Mouse (Mus musculus): Measurements from ENCODE around the gene H2-DMb1. TPM values are rescaled to one million over a fixed set of nuclear protein-coding genes. Genes with fewer than 3 reads are reported as not detected.

The H2-DMb1 gene
- total RNA-seq, 2 experiments from 2014 or later, result 2.2 to 2.7 TPM

GRCm38 (mm10) chr17:34188986-34189385 is 36.1 kb downstream of the H2-DMb1 start:
- no peak for DNase-seq (ENCODE audit: low spot score in 2 of 2)

- no peak for DNase-seq (ENCODE audit: low spot score in 2 of 2)
Measured at GRCm38 (mm10) chr17:34192852-34193251, 40.0 kb downstream of the H2-DMb1 start.

- DNase-seq (ENCODE audit: low spot score in 2 of 2), result no peak
Measured at GRCm38 (mm10) chr17:34193468-34193867, 40.6 kb downstream of the H2-DMb1 start.

DNA sequence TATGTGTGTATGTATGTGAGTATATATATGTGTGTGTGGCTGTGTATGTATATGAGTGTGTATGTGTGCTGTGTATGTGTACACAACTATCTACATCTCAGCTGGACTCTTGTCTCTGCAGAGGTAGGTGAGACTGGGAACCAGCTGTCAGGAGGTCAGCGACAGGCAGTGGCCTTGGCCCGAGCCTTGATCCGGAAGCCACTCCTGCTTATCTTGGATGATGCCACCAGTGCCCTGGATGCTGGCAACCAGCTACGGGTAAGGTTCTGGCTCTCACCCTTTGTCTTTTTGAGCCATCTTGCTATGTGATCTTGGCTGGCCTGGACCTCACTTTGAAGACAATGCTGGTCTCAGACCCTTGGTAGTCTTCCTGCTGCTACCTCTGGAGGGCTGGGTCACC is 41.9 kb downstream of the H2-DMb1 start:
- DNase-seq (ENCODE audit: low spot score in 2 of 2), result no peak

- no peak for DNase-seq (ENCODE audit: low spot score in 2 of 2)
Measured at GRCm38 (mm10) chr17:34196491-34196890, 43.6 kb downstream of the H2-DMb1 start.

- DNase-seq (ENCODE audit: low spot score in 2 of 2), result peak; percentile 87 to 88
Measured at GRCm38 (mm10) chr17:34196941-34197894, 44.3 kb downstream of the H2-DMb1 start, which contains the start of gene Psmb8. TSS of gene Psmb8 (plus strand) at chr17:34197721.

GRCm38 (mm10) chr17:34197904-34198520 is 45.1 kb downstream of the H2-DMb1 start:
- no peak for DNase-seq (ENCODE audit: low spot score in 2 of 2)

GRCm38 (mm10) chr17:34198521-34198912 is 45.6 kb downstream of the H2-DMb1 start:
- DNase-seq (ENCODE audit: low spot score in 2 of 2), result no peak

DNA sequence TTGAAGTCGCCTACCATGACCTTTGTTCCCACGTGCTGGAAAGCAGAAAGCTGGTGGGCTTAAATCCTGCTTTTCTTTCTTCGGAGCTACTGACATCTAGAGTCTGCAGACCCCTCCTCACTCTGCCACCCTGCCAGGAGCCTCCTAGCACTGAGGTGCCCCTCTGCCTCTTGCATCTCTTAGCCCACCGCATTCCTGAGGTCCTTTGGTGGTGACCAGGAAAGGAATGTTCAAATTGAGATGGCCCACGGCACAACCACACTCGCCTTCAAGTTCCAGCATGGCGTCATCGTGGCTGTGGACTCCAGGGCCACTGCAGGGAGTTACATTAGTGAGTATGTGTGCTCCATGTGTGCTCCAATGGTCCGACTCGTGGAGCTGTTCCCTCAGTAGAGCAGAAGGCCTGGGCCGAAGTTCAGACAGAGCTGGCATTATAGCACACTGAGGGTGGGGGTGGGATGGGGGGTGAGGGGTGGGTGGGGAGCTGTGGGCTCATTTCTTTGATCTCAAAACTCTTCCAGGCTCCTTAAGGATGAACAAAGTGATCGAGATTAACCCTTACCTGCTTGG is 46.3 kb downstream of the H2-DMb1 start:
- DNase-seq (ENCODE audit: low spot score in 2 of 2), result no peak

DNA sequence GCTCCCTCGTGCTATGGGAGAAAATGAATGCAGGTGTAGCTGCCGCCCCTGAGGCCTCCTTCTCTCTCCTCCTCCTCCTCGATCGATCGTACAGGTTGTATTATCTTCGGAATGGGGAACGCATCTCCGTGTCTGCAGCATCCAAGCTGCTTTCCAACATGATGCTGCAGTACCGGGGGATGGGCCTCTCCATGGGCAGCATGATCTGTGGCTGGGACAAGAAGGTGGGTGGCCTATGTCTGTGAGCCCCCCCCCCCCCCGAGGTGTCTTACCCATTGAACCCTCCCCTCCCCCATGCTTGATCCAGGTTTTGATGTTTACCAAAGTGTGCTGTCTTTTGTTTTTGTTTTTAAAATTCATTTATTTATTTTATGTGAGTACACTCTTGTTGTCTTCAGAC is 47.2 kb downstream of the H2-DMb1 start:
- DNase-seq (ENCODE audit: low spot score in 2 of 2), result no peak

DNA sequence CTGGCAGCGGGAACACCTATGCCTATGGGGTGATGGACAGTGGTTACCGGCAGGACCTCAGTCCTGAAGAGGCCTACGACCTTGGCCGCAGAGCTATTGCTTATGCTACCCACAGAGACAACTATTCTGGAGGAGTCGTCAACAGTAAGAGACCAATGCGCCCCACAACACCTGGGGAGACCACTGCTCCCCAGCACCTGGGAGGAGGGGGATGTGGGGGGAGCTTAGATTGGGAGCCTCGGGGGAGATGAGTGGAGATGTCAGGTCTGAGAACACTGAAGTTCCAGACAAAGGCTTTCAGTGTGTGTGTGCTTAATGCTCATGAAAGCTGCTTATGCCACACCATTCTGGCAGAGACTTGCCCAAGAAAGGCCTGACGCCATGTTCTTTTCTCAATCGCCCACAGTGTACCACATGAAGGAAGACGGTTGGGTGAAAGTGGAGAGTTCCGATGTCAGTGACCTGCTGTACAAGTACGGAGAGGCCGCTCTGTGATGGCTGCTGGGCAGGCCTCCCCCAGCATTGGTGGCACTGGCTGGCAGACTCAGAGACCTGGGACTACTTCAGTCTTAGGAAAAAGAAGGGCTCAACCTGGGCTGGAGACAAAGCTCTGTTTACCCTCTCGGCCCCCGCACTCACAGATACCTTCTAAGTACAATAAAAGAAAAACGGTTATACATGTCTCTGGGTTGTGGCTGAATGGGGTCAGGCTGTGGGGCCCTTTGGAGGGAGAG is 48.1 kb downstream of the H2-DMb1 start:
- DNase-seq (ENCODE audit: low spot score in 2 of 2), result no peak

DNA sequence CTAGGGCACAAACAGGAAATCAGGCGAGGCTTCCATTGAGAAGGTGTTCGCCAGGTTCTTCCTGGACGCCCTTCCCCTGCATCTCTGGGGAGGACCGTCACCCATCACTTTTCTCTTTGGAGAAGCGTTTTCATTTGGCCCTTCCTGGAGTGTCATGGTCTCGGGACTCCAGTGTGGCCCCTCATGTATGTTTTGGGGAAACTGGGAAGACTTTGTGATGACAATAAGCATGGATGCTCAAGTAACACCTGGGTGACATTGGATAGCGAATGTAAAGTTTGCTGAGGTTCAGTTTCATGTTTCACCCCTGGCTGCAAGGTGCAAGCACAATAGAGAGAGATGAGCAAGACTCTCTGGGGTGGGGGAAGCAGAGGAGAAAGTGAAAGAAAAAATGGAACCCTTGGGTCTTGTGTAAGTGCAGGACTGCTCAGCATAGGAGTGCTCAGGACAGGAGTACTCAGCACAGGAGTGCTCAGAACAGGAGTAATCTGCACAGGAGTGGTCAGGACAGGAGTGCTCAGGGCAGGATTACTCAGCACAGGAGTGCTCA is 48.7 kb downstream of the H2-DMb1 start:
- DNase-seq (ENCODE audit: low spot score in 2 of 2), result no peak

DNA sequence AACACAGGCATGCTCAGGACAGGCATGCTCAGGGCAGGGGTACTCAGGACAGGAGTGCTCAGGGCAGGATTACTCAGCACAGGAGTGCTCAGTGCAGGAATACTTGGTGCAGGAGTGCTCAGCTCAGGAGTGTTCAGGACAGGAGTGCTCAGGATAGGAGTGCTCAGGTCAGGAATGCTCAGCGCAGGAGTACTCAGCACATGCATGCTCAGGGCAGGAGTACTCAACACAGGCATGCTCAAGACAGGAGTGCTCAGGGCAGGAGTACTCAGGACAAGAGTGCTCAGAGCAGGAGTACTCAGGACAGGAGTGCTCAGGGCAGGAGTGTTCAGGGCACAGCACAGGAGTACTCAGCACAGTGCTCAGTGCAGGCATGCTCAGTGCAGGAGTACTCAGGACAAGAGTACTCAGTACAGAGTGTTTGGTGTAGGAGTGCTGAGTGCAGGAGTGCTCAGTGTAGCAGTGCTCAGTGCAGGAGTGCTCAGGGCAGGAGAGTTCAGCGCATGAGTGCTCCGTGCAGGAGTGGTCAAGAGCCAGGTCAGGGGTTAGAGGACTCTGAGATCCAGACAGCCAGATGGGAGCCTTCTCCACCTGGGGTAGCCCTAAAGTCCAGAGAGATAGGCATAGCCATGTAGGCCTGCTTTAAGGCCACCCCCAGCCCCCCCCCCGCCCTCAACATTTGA is 50.0 kb downstream of the H2-DMb1 start:
- no peak for DNase-seq (ENCODE audit: low spot score in 2 of 2)

GRCm38 (mm10) chr17:34203444-34203843 is 50.6 kb downstream of the H2-DMb1 start, which contains the start of gene Tap2:
TSS of gene Tap2 (plus strand) at chr17:34203527.
- no peak for DNase-seq (ENCODE audit: low spot score in 2 of 2)

DNA sequence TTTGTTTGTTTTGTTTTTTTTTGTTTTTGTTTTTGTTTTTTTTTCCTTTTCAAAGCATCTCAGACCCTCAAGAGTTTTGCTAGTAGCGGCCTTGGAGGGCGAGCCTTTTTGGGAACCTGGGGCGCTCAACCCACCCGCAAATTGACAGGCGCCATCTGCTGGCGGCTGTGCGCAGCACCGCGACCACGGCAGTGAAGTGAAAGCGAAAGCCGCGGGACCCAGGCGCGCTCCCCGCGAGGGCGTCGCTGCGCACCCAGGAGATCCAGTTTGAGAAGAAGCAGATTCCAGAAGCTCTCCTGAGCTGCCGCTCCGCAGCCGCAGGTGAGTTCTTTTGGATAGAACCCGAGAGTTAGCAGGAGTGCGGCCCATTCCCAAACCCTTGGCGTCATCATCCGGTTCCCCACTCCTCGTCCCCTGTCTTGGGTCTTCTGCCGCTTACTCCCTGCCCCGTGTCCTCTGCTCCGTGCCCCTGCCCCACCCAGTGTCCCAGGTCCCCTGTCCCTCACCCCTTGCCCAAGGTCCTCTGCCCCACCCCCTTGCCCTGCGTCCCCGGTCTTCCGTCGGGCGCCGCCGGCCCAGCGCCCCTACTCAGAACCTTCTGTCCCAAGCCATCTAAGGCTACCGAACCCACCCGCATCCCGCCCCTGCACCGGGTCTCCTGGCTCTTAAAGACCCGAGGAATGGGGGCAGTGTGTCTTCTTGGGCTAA is 51.6 kb downstream of the H2-DMb1 start:
- DNase-seq (ENCODE audit: low spot score in 2 of 2), result peak; percentile 84 to 90

DNA sequence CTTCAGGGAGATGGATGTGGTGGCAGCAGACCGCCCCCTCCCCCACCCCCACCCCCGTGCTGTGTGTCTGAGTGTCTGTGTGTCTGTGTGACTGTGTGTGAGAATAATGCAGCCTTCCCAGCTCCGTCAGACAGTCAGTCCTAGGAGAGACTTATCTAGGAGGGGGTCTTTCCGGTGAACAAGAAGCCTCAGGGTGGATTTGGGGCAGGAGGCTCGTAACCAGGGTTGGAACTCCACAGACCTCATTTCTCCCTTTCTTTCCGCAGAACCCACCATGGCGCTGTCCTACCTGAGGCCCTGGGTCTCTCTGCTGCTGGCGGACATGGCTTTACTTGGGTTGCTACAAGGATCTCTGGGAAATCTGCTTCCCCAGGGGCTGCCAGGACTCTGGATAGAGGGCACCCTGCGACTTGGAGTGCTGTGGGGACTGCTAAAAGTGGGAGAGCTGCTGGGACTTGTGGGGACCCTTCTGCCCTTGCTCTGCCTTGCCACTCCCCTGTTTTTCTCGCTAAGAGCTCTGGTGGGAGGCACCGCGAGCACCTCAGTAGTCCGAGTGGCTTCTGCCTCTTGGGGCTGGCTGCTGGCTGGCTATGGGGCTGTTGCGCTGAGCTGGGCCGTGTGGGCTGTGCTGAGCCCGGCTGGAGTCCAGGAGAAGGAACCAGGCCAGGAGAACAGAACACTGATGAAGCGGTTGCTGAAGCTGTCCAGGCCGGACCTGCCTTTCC is 52.3 kb downstream of the H2-DMb1 start:
- peak in 1 of 2 experiments; percentile 16 for DNase-seq (ENCODE audit: low spot score in 2 of 2)

DNA sequence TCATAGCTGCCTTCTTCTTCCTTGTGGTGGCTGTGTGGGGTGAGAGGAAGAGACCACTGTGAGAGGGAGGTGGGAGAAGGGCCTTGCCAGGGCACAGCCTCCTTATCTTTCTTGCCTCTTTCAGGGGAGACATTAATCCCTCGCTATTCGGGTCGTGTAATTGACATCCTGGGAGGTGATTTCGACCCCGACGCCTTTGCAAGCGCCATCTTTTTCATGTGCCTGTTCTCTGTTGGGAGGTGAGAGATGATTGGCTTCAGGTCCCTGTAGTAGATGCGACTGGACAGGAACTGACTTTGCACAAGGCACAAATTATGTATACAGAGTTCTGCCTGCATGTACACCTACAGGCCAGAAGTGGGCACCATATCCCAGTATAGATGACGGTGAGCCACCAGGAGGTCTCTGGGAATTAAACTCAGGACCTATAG is 52.9 kb downstream of the H2-DMb1 start:
- no peak for DNase-seq (ENCODE audit: low spot score in 2 of 2)

GRCm38 (mm10) chr17:34206731-34207130 is 53.9 kb downstream of the H2-DMb1 start:
- no peak for DNase-seq (ENCODE audit: low spot score in 2 of 2)

DNA sequence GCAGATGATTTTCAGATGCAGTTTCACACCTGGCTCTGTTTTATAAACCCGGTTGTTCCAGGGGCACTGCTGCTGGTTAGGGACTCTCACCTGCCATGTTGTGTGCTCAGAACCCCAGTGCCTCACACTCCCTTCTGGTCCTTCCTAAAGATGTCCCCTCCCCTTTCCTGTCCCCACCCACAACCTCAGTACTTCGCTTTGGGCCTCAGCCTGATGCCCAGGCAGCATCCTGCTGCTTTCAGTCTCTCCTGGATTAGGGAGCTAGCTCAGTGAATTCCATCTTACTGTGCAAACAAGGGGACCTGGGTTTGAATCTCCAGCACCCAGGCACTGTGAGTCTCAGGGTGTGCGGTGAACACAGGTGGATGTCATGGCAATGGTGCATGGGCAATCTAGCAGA is 54.6 kb downstream of the H2-DMb1 start:
- peak in 1 of 2 experiments; percentile 0 for DNase-seq (ENCODE audit: low spot score in 2 of 2)

Measured in left cerebral cortex, adult 18-20 months (tissue).